Mouse (Mus musculus) hindbrain, embryonic 13.5 days (tissue): ENCODE measurements around the gene Adam19. TPM values are rescaled to one million over a fixed set of nuclear protein-coding genes. Genes with fewer than 3 reads are reported as not detected.

ENCODE experiments used
- ATAC-seq: fragments of 200-750 bp; cut with Nextera tagmentation; 2 replicates; pipeline ENCODE4 v1.8.0; 2017; ENCODE audit warnings: moderate TSS enrichment; ENCODE audit not compliant: low FRiP score
- H3K27ac ChIP-seq: fragments of 300-500 bp; sonication (generic); 2 replicates; pipeline ENCODE4 v1.5.1; 2015; ENCODE audit warnings: inconsistent platforms, mild to moderate bottlenecking, moderate library complexity
- H3K27me3 ChIP-seq: fragments of 300-500 bp; sonication (generic); 2 replicates; pipeline ENCODE4 v1.6.1; 2015; ENCODE audit warnings: mild to moderate bottlenecking, inconsistent platforms
- H3K36me3 ChIP-seq: fragments of 300-500 bp; sonication (generic); 2 replicates; pipeline ENCODE4 v1.6.1; 2015; ENCODE audit warnings: mild to moderate bottlenecking, inconsistent platforms
- H3K4me1 ChIP-seq: fragments of 300-500 bp; sonication (generic); replicated peaks from 2 replicates; pipeline ENCODE4 v1.6.1; 2015; ENCODE audit warnings: inconsistent platforms
- H3K4me2 ChIP-seq: fragments of 300-500 bp; sonication (generic); 2 replicates; pipeline ENCODE4 v1.6.1; 2015; ENCODE audit warnings: inconsistent platforms, mild to moderate bottlenecking, moderate library complexity
- H3K4me3 ChIP-seq: fragments of 300-500 bp; sonication (generic); 2 replicates; pipeline ENCODE4 v1.5.1; 2015; ENCODE audit warnings: mild to moderate bottlenecking, inconsistent platforms
- H3K9ac ChIP-seq: fragments of 300-500 bp; sonication (generic); 2 replicates; pipeline ENCODE4 v1.6.1; 2015; ENCODE audit warnings: mild to moderate bottlenecking, inconsistent platforms
- H3K9me3 ChIP-seq: fragments of 300-500 bp; sonication (generic); 2 replicates; pipeline ENCODE4 v1.6.1; 2016; ENCODE audit warnings: inconsistent platforms
- WGBS: fragments of 180-500 bp; shearing (Covaris S2); methylation state at CpG from one replicate; pipeline ENCODE4 v1.1.7; 2015; 5-methylcytosine and 5-hydroxymethylcytosine counted together
- polyA plus RNA-seq: library from polyadenylated mRNA; unstranded; fragments of >200 nt; fragmentation: Nextera tagmentation; extraction: Ambion mirVana; gene quantifications from 2 replicates; pipeline ENCODE4 v1.2.1, GENCODE M21; 2015

The Adam19 gene
- polyA plus RNA-seq, 1 experiment from 2014 or later: 13.2 TPM

DNA sequence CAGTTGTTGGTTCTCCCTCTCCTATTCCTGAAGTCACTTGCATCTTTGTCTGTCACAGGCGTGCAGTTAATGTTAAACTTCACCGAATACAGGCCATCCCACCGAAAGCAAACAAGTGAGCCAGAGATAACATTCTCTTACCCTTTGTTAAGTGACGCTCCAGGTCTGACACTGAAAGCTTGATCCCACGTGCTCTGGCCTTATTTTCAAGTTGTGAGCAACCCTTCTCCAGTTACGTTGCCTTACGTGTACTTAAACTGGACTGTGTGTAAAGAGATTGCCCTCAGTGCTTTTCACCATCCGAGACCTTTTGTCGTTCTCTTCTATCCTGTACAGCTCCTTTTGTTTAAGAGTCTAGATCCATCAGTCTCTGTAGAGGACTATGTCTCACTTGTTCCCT is 2.2 kb downstream of the Adam19 start:
- Histone ChIP-seq H3K4me1 (peaks cover 32% of the 10 kb centered on the region), H3K27me3 (no peaks in the 10 kb centered on the region), H3K36me3 (peaks cover 10% of the 10 kb centered on the region), H3K9me3 (no peaks in the 10 kb centered on the region), H3K4me2 (peak overlapping the region; percentile 72), H3K4me3 (peak overlapping the region; percentile 70), H3K27ac (no peak overlapping the region), H3K9ac (peak overlapping the region; percentile 29; the same call in 1 of the 2 replicates)
- 43% methylated on average over 9 of the region's 9 CpGs for WGBS
- no peak for ATAC-seq

DNA sequence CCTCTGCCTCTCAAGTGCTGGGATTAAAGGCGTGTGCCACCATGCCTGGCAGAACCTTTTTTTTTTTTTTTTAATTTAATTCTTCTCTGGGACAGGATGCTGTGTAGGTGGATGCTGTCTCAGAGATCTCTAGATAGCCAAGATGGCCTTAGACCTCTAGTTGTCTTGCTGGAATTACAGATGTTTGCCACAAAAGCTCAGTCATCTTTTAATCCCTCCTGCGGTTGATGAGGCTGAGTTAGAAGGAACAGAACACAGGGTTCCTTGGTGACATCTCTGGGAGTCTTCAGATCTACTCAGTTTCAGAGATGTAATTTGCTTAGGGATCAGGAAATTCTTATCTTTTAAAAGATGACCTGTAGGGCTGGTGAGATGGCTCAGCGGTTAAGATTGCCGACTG is 3.1 kb downstream of the Adam19 start:
- peaks cover 10% of the 10 kb centered on the region for H3K36me3 ChIP-seq
- H3K4me2 ChIP-seq: no peak overlapping the region
- H3K4me3 ChIP-seq: no peak overlapping the region
- no peaks in the 10 kb centered on the region for H3K27me3 ChIP-seq
- H3K9ac ChIP-seq: no peak overlapping the region
- no peak for ATAC-seq
- WGBS: 97% methylated on average over 4 of the region's 4 CpGs
- no peaks in the 10 kb centered on the region for H3K9me3 ChIP-seq
- peaks cover 36% of the 10 kb centered on the region for H3K4me1 ChIP-seq
- H3K27ac ChIP-seq: no peak overlapping the region

DNA sequence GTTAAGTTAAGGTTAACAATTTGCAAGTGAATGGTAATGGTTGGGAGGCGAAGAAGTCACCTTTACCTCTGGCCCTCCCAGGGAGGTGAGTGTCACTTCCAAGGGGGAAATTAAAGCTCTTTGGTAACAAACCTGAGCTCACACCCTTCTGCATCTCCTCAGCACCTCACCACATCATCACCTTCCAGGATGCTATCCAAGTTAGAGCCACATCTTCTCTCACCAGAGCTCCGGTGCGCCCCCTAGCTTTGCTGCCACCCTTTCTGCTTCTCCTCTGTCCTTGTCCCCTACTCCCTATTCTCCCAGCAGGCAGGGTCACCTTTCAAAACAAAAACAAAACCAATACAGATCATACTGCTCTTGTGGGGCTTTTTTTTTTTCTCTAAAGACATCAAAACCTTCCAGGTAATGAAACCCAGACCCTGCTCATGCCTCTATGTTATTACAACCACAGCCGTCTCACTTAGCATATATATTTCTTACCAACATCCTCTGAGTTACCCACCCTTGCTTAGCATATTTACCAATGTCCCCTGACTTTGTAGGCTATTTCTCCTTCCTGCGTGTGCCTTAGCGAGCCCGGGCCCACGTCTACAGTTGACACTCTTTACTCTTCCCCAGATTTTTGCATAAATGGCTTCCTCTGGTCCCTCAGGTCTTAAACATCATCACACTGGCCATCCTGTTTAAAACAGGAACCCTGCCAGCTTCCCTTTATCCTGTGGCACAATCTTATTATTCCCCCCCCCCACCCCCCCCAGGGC is 4.3 kb downstream of the Adam19 start:
- H3K4me1 ChIP-seq: peaks cover 34% of the 10 kb centered on the region
- H3K4me3 ChIP-seq: no peak overlapping the region
- no peak for ATAC-seq
- H3K27me3 ChIP-seq: no peaks in the 10 kb centered on the region
- H3K36me3 ChIP-seq: peaks cover 13% of the 10 kb centered on the region
- no peak overlapping the region for H3K4me2 ChIP-seq
- no peak overlapping the region for H3K27ac ChIP-seq
- H3K9me3 ChIP-seq: no peaks in the 10 kb centered on the region
- WGBS: 73% methylated on average over 8 of the region's 8 CpGs
- no peak overlapping the region for H3K9ac ChIP-seq

DNA sequence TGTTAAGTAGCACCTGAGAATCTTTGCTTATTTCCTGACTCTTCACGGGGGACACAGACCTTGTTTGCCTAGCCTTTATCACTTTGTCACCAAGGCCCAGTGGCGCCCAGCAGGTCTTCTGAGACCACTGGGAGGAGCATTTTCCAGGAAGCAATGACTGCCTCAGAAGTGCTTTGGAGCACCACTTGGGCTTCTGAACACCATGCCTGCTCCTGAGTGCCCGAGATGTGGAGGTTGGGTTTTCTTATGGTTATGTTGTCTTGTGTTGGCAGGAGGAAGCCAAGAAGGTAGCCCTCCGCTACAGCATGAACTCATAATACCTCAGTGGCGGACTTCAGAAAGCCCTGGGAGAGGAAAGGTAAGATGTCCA is 4.8 kb downstream of the Adam19 start:
- no peak overlapping the region for H3K27ac ChIP-seq
- H3K4me1 ChIP-seq: peaks cover 34% of the 10 kb centered on the region
- no peak overlapping the region for H3K4me3 ChIP-seq
- 81% methylated on average over 5 of the region's 5 CpGs for WGBS
- no peak overlapping the region for H3K4me2 ChIP-seq
- H3K9ac ChIP-seq: no peak overlapping the region
- no peak for ATAC-seq
- peaks cover 14% of the 10 kb centered on the region for H3K36me3 ChIP-seq
- H3K9me3 ChIP-seq: no peaks in the 10 kb centered on the region
- no peaks in the 10 kb centered on the region for H3K27me3 ChIP-seq

- H3K9ac ChIP-seq: no peak overlapping the region
- no peaks in the 10 kb centered on the region for H3K27me3 ChIP-seq
- H3K9me3 ChIP-seq: no peaks in the 10 kb centered on the region
- peaks cover 33% of the 10 kb centered on the region for H3K4me1 ChIP-seq
- no peak overlapping the region for H3K4me3 ChIP-seq
- WGBS: 86% methylated on average over 6 of the region's 6 CpGs
- no peak overlapping the region for H3K27ac ChIP-seq
- peaks cover 25% of the 10 kb centered on the region for H3K36me3 ChIP-seq
- ATAC-seq: no peak
- H3K4me2 ChIP-seq: no peak overlapping the region
Measured at GRCm38 (mm10) chr11:46061776-46062445, 6.1 kb downstream of the Adam19 start.

- Histone ChIP-seq H3K4me3 (no peak overlapping the region), H3K4me2 (no peak overlapping the region), H3K27ac (no peak overlapping the region), H3K27me3 (no peaks in the 10 kb centered on the region), H3K36me3 (peaks cover 25% of the 10 kb centered on the region), H3K9me3 (no peaks in the 10 kb centered on the region), H3K9ac (no peak overlapping the region), H3K4me1 (peaks cover 26% of the 10 kb centered on the region)
- no peak for ATAC-seq
- WGBS: 53% methylated on average over 4 of the region's 4 CpGs
Measured at GRCm38 (mm10) chr11:46062569-46062968, 6.8 kb downstream of the Adam19 start.

- Histone ChIP-seq H3K27ac (no peak overlapping the region), H3K9me3 (no peaks in the 10 kb centered on the region), H3K36me3 (peaks cover 25% of the 10 kb centered on the region), H3K4me1 (peaks cover 22% of the 10 kb centered on the region), H3K9ac (no peak overlapping the region), H3K27me3 (no peaks in the 10 kb centered on the region), H3K4me2 (no peak overlapping the region), H3K4me3 (no peak overlapping the region)
- 62% methylated on average over 9 of the region's 9 CpGs for WGBS
- no peak for ATAC-seq
Measured at GRCm38 (mm10) chr11:46062993-46063731, 7.4 kb downstream of the Adam19 start.

GRCm38 (mm10) chr11:46064767-46065166 is 9.0 kb downstream of the Adam19 start:
- ATAC-seq: 0 out of 2 replicates have a peak, but pooled peaks have one; percentile 4
- Histone ChIP-seq H3K4me1 (peaks cover 34% of the 10 kb centered on the region), H3K4me3 (no peak overlapping the region), H3K4me2 (no peak overlapping the region), H3K27ac (peak overlapping the region; percentile 60; the same call in 1 of the 2 replicates), H3K9ac (peak overlapping the region; percentile 10; the same call in 1 of the 2 replicates), H3K36me3 (peaks cover 25% of the 10 kb centered on the region), H3K9me3 (no peaks in the 10 kb centered on the region), H3K27me3 (no peaks in the 10 kb centered on the region)
- WGBS: 56% methylated on average over 8 of the region's 8 CpGs

- H3K9ac ChIP-seq: peak overlapping the region; percentile 10; the same call in 1 of the 2 replicates
- peaks cover 40% of the 10 kb centered on the region for H3K4me1 ChIP-seq
- 0 out of 2 replicates have a peak, but pooled peaks have one; percentile 17 for ATAC-seq
- peaks cover 25% of the 10 kb centered on the region for H3K36me3 ChIP-seq
- H3K27me3 ChIP-seq: no peaks in the 10 kb centered on the region
- H3K4me2 ChIP-seq: no peak overlapping the region
- no peaks in the 10 kb centered on the region for H3K9me3 ChIP-seq
- WGBS: 60% methylated on average over 21 of the region's 21 CpGs
- H3K4me3 ChIP-seq: no peak overlapping the region
- peak overlapping the region; percentile 60; the same call in 1 of the 2 replicates for H3K27ac ChIP-seq
Measured at GRCm38 (mm10) chr11:46065201-46066011, 9.6 kb downstream of the Adam19 start.

GRCm38 (mm10) chr11:46067371-46068060 is 11.7 kb downstream of the Adam19 start:
- peaks cover 38% of the 10 kb centered on the region for H3K4me1 ChIP-seq
- no peaks in the 10 kb centered on the region for H3K9me3 ChIP-seq
- H3K36me3 ChIP-seq: peaks cover 16% of the 10 kb centered on the region
- no peak for ATAC-seq
- no peak overlapping the region for H3K4me3 ChIP-seq
- H3K27ac ChIP-seq: no peak overlapping the region
- 91% methylated on average over 10 of the region's 10 CpGs for WGBS
- H3K9ac ChIP-seq: no peak overlapping the region
- H3K27me3 ChIP-seq: no peaks in the 10 kb centered on the region
- no peak overlapping the region for H3K4me2 ChIP-seq

DNA sequence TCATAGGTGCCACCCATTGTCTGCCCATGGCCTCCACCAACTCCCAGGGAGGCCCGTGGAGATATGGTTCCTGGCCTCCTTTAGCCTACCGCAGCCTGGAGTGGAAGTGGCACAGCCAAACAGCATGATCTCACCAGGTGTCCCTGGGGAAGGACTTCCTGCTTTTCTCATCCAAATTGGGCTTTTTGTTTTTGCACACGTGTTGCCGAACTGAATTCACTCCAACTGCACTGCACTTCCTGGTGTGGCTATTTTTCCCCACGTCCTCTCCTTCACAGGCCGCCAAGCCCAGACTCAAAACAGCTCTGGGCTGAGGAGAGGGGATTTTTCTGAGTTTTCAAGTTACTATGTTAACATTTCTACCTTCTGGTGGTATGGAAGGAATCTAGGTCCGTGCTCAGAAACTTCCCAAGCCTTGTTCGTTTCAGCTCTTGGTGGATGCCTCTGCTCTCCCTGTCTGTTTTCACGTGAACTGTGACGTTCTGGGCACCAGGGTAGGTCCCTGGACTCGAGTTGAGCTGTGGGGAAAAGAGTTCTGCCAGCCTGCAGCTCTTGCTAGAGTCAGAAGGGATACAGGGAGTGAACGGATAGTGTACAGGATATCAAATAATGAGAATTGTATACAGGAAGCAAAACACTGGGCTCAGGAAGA is 13.1 kb downstream of the Adam19 start:
- peaks cover 28% of the 10 kb centered on the region for H3K36me3 ChIP-seq
- ATAC-seq: no peak
- whole genome bisulfite sequencing: 26% methylated on average over 12 of the region's 12 CpGs
- no peak overlapping the region for H3K4me3 ChIP-seq
- peaks cover 34% of the 10 kb centered on the region for H3K4me1 ChIP-seq
- no peak overlapping the region for H3K9ac ChIP-seq
- H3K27me3 ChIP-seq: no peaks in the 10 kb centered on the region
- no peaks in the 10 kb centered on the region for H3K9me3 ChIP-seq
- peak overlapping the region; percentile 64 for H3K27ac ChIP-seq
- no peak overlapping the region for H3K4me2 ChIP-seq
